Mouse (Mus musculus): ENCODE data around the gene Igsf8. TPM values are rescaled to one million over a fixed set of nuclear protein-coding genes. Genes with fewer than 3 reads are reported as not detected.
A peak's percentile ranks its signal among the peaks of the same experiment; 100 is the strongest.

The Igsf8 gene
- 53.0 and 55.4 TPM in 2 replicates for polyA plus RNA-seq (2016; fragmentation: Nextera tagmentation; extraction: Ambion mirVana)

DNA sequence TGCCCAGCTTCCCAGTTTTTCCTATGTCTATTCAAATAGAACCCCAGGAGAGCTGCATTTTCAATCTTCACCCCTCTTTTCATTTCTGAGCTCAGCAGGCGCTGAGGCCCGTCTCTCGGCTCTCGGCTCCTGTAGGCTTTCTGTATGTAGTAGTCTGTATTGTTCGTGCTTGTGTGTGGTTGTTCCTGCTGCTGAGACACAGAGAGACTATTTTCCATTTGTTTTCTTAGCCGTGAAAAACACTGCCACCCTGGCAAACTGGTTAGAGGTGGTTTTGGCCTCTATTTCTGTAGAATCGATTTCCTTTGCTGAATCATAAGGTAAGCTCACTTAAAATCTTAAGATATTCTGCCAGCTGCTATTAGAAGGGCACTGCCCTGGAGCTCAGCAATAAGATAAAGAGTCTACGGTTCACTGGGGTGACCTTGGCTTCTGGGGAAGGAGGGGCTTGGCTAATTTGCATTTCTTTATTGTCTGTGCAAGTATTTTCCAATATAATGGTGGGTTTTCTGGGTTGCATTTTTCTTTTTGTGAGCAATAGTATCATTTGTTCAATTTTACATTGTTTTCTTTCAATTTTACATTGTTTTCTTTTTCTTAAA lies at the start of gene Igsf8:
Igsf8 (plus strand) TSS at position 165 of the 602 bp plus-strand sequence.
- DNase-seq (ENCODE audit: extremely low spot score, low spot score): no peak
- H3K27ac ChIP-seq: peak within 1 kb of the TSS; percentile 74
- peak within 1 kb of the TSS; percentile 16; the same call in 1 of the 2 replicates for H3K4me3 ChIP-seq
- H3K4me1 ChIP-seq: peaks cover 30% of the 10 kb centered on the region
- H3K36me3 ChIP-seq (replicated peaks): no peaks in the 10 kb centered on the region
- peaks cover 4% of the 10 kb centered on the region for H3K9me3 ChIP-seq
- no peaks in the 10 kb centered on the region for H3K27me3 ChIP-seq (ENCODE audit: poor library complexity, severe bottlenecking)
- 33% methylated on average over 8 of the region's 8 CpGs for WGBS

DNA sequence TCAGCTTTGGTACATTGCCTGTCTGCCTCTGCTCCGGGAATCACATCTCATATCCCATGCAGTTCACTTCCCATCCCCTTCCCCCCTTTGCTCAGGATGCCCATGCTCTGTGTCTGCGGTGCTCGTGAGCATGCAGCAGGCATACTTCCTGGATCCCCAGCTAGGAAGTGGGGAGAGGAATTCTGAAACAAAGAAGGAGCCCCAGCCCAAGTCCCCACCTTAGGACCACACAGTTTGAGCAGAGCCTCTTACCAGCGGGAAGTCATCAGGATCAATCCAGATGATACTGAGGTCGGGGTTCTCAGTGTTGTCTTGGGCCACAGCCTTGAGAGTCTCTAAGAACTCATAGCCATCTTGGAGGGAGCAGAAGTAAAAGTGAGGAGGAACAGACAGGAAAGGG lies 48.7 kb upstream of the Igsf8 start:
- no peak for DNase-seq (ENCODE audit: extremely low spot score, low spot score)

DNA sequence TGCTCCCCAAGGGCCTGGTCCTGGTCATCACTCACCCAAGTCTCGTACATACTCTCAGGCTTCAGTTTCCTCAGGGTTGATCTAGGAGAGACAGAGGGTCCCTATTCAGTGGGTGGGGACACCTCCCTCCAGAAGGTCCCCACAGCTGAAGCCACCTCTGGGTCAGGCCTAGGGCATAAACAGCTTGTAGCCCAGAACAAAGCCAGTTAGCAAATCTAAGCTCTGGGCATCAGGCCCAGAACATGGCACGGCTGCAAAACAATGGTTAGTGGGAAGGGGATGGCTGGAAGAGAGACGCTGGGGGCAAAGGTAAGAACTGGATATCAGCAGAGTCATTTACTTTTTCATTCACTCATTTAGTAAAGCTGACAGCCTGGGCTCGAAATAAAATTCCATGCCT lies 47.7 kb upstream of the Igsf8 start:
- Histone ChIP-seq H3K36me3 (replicated peaks) (no peaks in the 10 kb centered on the region), H3K9me3 (no peaks in the 10 kb centered on the region), H3K27me3 (ENCODE audit: poor library complexity, severe bottlenecking) (no peaks in the 10 kb centered on the region), H3K4me3 (no peak overlapping the region), H3K4me1 (peaks cover 45% of the 10 kb centered on the region), H3K27ac (0 out of 2 replicates have a peak overlapping the region, but pooled peaks have one; percentile 36)
- no peak for DNase-seq (ENCODE audit: extremely low spot score, low spot score)
- 79% methylated on average over 4 of the region's 4 CpGs for WGBS

More for the DNA sequence above, 48.7 kb upstream of the Igsf8 start:
- Histone ChIP-seq H3K27me3 (ENCODE audit: poor library complexity, severe bottlenecking) (no peaks in the 10 kb centered on the region), H3K9me3 (no peaks in the 10 kb centered on the region), H3K27ac (peak overlapping the region; percentile 36), H3K36me3 (replicated peaks) (no peaks in the 10 kb centered on the region), H3K4me1 (peaks cover 36% of the 10 kb centered on the region), H3K4me3 (no peak overlapping the region)
- 61% methylated on average over 5 of the region's 5 CpGs for WGBS

DNA sequence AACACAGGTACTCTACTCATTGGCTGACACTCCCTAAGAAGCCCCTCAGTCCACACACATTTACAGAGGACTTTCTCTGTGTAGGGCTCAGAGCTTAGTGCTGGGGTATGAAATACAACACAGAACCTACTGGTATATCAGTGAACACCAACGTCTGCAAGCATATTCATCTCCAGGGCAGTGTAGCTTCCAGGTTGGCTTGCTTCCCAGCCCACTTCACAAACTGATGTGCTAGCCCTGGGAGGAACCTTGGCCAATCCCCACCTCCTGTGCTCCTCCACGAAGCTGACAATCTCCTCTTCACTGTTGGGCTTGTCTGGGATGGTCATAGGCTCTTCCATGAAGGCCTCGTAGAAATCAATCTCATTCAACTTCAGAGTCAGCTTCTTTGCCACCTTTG lies 46.7 kb upstream of the Igsf8 start:
- H3K27ac ChIP-seq: no peak overlapping the region
- H3K27me3 ChIP-seq (ENCODE audit: poor library complexity, severe bottlenecking): no peaks in the 10 kb centered on the region

DNA sequence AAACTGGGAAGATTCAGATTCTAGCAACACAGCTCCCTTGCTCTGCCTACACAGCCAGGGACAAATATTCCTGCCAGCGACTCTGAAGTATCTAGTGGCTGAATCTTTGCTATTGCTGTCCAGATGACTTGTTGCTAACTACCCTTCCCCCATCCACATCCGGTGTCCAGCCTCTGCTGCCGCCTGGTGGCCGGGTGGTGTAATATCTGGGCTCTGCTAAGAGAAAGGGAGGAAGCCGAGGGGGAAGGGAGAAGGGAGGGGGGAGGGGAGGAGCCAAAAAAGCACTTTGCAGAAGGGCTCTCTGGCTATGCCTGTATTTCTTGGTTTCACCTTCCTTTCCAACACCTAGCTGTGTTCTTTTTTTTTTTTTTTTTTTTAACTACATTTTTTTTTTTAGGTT lies 44.3 kb upstream of the Igsf8 start:
- peak overlapping the region; percentile 90 for H3K27ac ChIP-seq
- WGBS: 1% methylated on average over 5 of the region's 5 CpGs
- H3K27me3 ChIP-seq (ENCODE audit: poor library complexity, severe bottlenecking): no peaks in the 10 kb centered on the region
- H3K4me1 ChIP-seq: peaks cover 79% of the 10 kb centered on the region
- H3K9me3 ChIP-seq: no peaks in the 10 kb centered on the region
- H3K4me3 ChIP-seq: peak overlapping the region; percentile 43
- no peaks in the 10 kb centered on the region for H3K36me3 ChIP-seq (replicated peaks)
- peak; percentile 95 for DNase-seq (ENCODE audit: extremely low spot score, low spot score)

More for the DNA sequence above, 46.7 kb upstream of the Igsf8 start:
- Histone ChIP-seq H3K9me3 (no peaks in the 10 kb centered on the region), H3K4me3 (no peak overlapping the region), H3K36me3 (replicated peaks) (no peaks in the 10 kb centered on the region), H3K4me1 (peaks cover 55% of the 10 kb centered on the region)
- WGBS: 76% methylated on average over 3 of the region's 3 CpGs
- DNase-seq (ENCODE audit: extremely low spot score, low spot score): no peak

DNA sequence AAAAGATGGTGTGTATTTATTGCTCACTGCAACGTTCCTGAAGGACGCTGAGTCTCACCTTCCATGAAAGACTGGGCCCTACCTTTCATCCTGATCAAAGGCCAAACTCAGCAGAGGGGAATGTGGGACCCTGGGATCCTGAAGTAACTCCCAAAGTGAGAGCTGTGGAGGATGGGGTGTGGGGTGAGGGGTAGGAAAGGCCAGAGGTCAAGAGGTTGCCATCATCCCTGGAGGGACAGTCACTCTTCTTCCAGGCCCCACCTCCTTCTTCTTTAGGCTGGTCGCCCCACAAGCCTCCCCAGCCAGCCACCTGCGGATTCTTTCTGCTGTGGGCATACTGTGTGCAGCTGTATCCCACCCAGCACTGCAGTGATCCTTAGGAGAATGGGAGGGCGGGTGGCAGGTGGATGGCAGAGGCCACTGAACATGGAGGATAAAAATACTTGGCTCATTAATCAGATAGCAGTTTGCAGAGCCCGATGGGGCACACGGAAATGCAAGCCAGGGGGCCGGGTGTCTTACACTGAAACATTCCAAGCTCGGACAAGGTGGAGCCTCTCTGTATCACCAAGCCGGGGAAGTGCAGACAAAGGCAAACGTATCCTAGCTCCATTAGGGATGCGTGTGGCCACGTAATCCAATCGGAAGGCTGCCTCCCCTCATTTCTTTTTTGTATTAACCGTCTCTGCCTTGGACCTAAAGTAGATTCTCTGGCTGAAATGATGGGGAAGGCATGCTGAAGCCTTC lies 43.1 kb upstream of the Igsf8 start:
- no peaks in the 10 kb centered on the region for H3K9me3 ChIP-seq
- H3K4me3 ChIP-seq: no peak overlapping the region
- H3K4me1 ChIP-seq: peaks cover 75% of the 10 kb centered on the region
- H3K36me3 ChIP-seq (replicated peaks): no peaks in the 10 kb centered on the region
- H3K27me3 ChIP-seq (ENCODE audit: poor library complexity, severe bottlenecking): no peaks in the 10 kb centered on the region
- peak overlapping the region; percentile 76 for H3K27ac ChIP-seq
- 58% methylated on average over 15 of the region's 15 CpGs for WGBS
- no peak for DNase-seq (ENCODE audit: extremely low spot score, low spot score)

DNA sequence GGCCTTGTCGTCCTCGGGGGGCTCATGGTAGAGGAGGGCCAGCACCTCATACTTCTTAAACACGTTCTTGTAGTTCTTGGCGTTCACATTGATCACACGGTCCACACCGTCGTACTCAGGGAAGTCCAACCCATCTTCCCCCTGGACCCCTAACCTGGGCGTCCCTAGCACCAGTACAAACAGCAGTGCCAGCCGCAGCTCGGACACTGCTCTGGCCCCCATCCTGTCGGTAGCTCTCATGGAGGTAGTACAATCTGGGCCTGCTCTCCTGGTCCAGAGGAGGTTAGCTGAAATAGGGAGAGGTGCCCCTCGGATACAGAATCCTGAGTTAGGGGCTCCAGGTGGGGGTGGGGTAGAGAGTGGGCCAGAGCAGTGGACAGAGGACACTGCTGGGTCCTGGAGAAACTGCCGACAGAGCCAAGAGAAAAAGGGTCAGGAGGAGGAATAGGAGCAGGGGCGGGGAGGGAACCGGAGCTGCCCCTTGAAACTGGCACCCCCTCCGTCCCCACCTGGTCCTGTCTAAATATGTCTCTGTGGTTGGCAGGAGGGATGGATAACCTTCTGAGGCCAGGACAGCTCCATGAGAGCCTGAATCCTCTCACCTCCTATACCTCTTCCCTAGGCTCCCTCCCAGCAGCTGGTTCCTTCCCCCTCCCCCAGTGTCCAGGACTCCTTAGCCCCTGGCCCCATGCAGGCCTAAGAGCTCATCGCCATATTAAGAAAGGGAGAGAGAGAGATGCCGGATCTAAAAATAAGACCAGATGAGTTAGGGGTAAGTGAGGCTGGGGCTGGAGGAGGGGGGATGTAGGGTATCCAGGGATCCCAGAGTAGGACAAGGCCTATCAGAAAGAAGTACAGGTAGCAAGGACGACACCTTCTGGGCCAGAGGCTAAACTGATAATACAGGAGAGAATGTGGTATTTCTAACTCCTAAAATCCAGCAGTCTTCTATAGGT lies 41.7 kb upstream of the Igsf8 start, which contains the start of gene Casq1:
Casq1 (minus strand) TSS at position 418 of the 956 bp plus-strand sequence.
- no peaks in the 10 kb centered on the region for H3K9me3 ChIP-seq
- H3K4me3 ChIP-seq: no peak within 1 kb of the TSS
- H3K36me3 ChIP-seq (replicated peaks): no peaks in the 10 kb centered on the region
- peak within 1 kb of the TSS; percentile 76 for H3K27ac ChIP-seq
- DNase-seq (ENCODE audit: extremely low spot score, low spot score): no peak
- WGBS: 83% methylated on average over 19 of the region's 19 CpGs
- H3K4me1 ChIP-seq: peaks cover 64% of the 10 kb centered on the region
- H3K27me3 ChIP-seq (ENCODE audit: poor library complexity, severe bottlenecking): no peaks in the 10 kb centered on the region

DNA sequence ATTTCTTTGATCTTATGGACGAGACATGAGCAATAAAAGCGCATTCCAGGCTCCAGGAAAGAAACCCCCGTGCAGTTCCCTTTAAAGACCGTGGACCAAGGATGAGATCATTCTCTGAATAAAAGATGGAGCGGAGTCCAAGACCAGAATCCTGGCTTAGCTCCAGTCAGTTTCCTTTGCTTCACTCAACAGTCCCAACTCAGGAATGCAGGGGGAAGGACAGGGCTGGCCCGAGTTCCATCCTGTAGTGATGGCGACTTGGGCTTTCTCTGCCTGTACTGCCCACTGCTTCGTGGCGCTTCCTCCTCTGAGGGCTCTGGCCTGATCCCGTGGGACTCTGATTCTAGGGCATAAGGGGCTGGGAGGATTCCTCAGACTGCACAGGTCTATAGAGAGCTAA lies 41.0 kb upstream of the Igsf8 start:
- no peaks in the 10 kb centered on the region for H3K36me3 ChIP-seq (replicated peaks)
- 70% methylated on average over 10 of the region's 10 CpGs for WGBS
- peaks cover 64% of the 10 kb centered on the region for H3K4me1 ChIP-seq
- DNase-seq (ENCODE audit: extremely low spot score, low spot score): no peak
- H3K27me3 ChIP-seq (ENCODE audit: poor library complexity, severe bottlenecking): no peaks in the 10 kb centered on the region
- peak overlapping the region; percentile 76 for H3K27ac ChIP-seq
- H3K9me3 ChIP-seq: no peaks in the 10 kb centered on the region
- no peak overlapping the region for H3K4me3 ChIP-seq

DNA sequence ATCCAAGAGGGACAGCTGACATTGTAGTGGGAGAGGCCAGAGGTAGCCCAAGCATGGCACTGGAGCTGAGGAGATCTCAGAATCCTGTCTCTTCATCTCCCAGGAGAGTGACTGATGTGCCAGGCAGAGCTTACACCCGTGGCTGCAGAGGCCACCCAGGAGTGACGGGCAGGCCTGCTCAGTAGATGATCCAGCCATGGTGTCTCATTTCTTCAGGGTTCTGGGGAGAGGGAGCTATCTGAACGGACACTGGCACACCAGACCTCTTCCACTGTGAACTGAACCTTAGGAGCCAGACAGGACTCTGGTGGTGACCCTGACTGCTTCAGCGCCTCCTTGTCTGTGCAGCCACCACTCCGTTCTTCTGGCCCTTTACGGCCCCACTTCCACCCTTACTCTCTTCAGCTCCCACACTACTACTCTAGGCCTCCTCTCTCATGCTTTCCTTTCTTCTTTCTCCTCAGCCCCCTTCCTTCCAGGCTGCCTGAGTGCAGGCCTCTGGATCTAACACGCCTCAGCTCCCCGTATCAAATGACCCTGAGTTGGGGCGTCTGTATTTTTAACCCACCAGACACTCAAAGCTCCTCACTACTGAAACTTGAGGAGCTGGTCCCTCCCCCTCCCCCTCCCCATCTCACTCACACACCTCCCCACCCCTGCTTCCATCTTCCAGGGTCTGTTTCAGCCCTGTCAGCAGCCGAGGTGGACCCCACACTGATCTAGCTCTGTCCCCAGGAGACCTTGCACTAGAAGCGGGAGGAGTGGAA lies 40.0 kb upstream of the Igsf8 start:
- Histone ChIP-seq H3K4me1 (peaks cover 62% of the 10 kb centered on the region), H3K27me3 (ENCODE audit: poor library complexity, severe bottlenecking) (no peaks in the 10 kb centered on the region), H3K4me3 (no peak overlapping the region; the same call in 1 of the 2 replicates), H3K9me3 (no peaks in the 10 kb centered on the region), H3K27ac (peak overlapping the region; percentile 84), H3K36me3 (replicated peaks) (no peaks in the 10 kb centered on the region)
- DNase-seq (ENCODE audit: extremely low spot score, low spot score): peak; percentile 25
- WGBS: 42% methylated on average over 11 of the region's 11 CpGs

DNA sequence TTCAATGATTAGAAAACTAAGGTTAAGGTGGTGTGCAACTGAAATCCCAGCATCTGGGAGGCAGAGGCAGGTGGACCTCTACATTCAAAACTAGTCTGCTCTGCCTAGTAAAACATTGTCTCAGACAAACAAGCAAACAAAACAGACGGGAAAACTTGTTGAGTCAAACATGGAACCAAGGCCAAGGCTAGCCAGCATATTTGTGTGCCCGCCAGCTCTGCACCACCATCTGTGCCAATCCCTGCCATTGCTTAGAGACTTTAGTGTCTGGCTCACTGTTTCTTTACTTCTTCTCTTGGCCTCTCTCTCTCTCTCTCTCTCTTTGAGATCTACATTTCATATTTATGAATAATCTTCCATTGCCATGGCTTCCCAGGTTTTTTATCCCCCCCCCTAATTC lies 33.2 kb upstream of the Igsf8 start:
- no peak for DNase-seq (ENCODE audit: extremely low spot score, low spot score)
- Histone ChIP-seq H3K27ac (no peak overlapping the region), H3K36me3 (replicated peaks) (no peaks in the 10 kb centered on the region), H3K4me3 (no peak overlapping the region), H3K27me3 (ENCODE audit: poor library complexity, severe bottlenecking) (no peaks in the 10 kb centered on the region), H3K4me1 (no peaks in the 10 kb centered on the region), H3K9me3 (no peaks in the 10 kb centered on the region)
- 85% methylated on average over 2 of the region's 2 CpGs for WGBS

DNA sequence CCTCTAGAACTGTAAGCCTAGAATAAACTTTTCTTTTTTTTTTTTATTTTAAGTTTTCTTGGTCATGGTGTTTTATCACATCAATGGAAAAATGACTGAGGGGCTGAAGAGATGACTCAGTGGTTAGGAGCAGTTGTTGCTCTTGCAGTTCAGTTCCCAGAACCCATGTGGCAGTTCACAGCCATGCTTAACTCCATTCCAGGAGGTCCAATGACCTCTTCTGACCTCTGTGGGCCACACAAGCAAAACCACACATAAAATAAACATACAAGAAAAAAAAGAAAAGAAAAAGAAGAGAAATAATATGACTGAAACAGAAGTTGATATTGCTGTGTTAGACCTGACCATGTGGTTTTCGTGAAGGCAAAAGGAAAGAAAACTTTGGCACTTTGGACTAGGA lies 32.2 kb upstream of the Igsf8 start:
- Histone ChIP-seq H3K4me1 (no peaks in the 10 kb centered on the region), H3K36me3 (replicated peaks) (no peaks in the 10 kb centered on the region), H3K4me3 (no peak overlapping the region), H3K27ac (no peak overlapping the region), H3K27me3 (ENCODE audit: poor library complexity, severe bottlenecking) (no peaks in the 10 kb centered on the region), H3K9me3 (no peaks in the 10 kb centered on the region)
- no peak for DNase-seq (ENCODE audit: extremely low spot score, low spot score)
- WGBS: 86% methylated on average over 1 of the region's 1 CpGs

Measured in forebrain, embryonic 10.5 days (tissue).